Mouse (Mus musculus) spleen, adult 2 months (tissue): ENCODE measurements around the gene Gdnf. TPM values are rescaled to one million over a fixed set of nuclear protein-coding genes. Genes with fewer than 3 reads are reported as not detected.

Source experiments
- DNase-seq, 2 experiments: peaks; one replicate each; pipeline versions ENCODE4 v3.0.0 to v3.0.0-alpha.2; 2012 to 2021; ENCODE audit warnings: low spot score in 2 of 2, low read depth in 1 of 2
- H3K27ac ChIP-seq: fragments of 200-500 bp; 2 replicates; pipeline ENCODE4 v1.5.1; 2012; ENCODE audit warnings: low read length, inconsistent platforms; ENCODE audit not compliant: insufficient read depth
- H3K27me3 ChIP-seq: fragments of 200-500 bp; 2 replicates; pipeline ENCODE4 v1.6.1; 2012; ENCODE audit warnings: mild to moderate bottlenecking, moderate library complexity, low read length, inconsistent platforms; ENCODE audit not compliant: control insufficient read depth, insufficient read depth
- H3K36me3 ChIP-seq: fragments of 200-500 bp; 2 replicates; pipeline ENCODE4 v1.6.1; 2012; ENCODE audit warnings: mild to moderate bottlenecking, low read length, inconsistent platforms; ENCODE audit not compliant: control insufficient read depth, insufficient read depth
- H3K4me1 ChIP-seq: fragments of 200-500 bp; 2 replicates; pipeline ENCODE4 v1.6.1; 2011; ENCODE audit warnings: inconsistent platforms; ENCODE audit not compliant: control insufficient read depth, insufficient read depth, insufficient read length
- H3K4me3 ChIP-seq: fragments of 200-500 bp; 2 replicates; pipeline ENCODE4 v1.5.1; 2011; ENCODE audit warnings: mild to moderate bottlenecking, inconsistent platforms; ENCODE audit not compliant: insufficient read depth, insufficient read length; ENCODE audit errors: extremely low read depth
- CTCF ChIP-seq: fragments of 200-500 bp; IDR thresholded peaks from 2 replicates; pipeline ENCODE4 v1.5.1; 2011; ENCODE audit warnings: mild to moderate bottlenecking, inconsistent platforms; ENCODE audit not compliant: insufficient read depth, insufficient read length, insufficient replicate concordance; ENCODE audit errors: extremely low read depth
- POLR2A ChIP-seq: fragments of 200-500 bp; IDR thresholded peaks from 2 replicates; pipeline ENCODE4 v1.6.1; 2011; ENCODE audit warnings: low read depth, low read length, inconsistent platforms
- WGBS: fragments of 180-500 bp; shearing (Covaris S2); methylation state at CpG from one replicate; pipeline ENCODE4 v1.1.7; 2018; 5-methylcytosine and 5-hydroxymethylcytosine counted together
- polyA plus RNA-seq: library from polyadenylated mRNA; depleted of rRNA; stranded (reverse); fragments of >200 nt; gene quantifications from 2 replicates; pipeline ENCODE4 v1.2.3, GENCODE M21; 2012

Gene Gdnf
- polyA plus RNA-seq, 1 experiment = 0.09 TPM

DNA sequence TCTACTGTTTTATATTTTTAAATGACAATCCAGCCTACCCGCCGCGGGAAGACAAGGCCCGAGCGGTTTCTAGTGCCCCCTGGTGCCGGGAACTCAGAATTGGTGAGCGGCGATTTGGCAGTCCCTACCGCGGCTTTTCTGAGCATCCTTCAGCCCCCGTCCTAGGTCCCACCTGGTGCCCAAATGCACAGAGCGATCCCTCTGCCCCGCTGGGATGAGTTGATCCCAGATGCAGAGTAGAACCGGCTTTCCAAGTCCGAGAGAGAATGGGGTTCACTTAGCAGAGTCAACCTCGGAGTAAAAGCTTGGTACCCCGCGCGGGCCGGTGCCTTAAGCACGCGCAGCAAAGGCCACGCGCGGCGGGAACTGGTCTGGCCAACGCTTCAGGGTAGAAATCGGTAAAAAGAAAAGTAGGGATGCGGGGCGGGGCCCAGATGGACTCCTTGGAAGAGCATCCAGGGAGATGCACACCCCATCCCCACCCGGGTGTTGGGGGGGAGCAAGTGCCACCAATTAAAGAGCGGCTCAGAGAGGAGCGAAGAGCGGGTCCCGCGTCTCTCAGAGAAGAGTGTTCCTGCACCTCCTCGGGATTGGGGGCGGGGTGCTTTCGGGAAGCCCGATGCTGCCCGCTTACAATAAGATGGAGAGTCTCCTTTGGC lies 2.4 kb downstream of the Gdnf start:
- 5% methylated on average over 41 of the region's 41 CpGs for WGBS
- no peaks in the 10 kb centered on the region for H3K36me3 ChIP-seq
- peak overlapping the region; percentile 16; the same call in 1 of the 2 replicates for H3K4me3 ChIP-seq
- TF ChIP-seq POLR2A (no peak), CTCF (peak; percentile 4; the same call in 1 of the 2 replicates)
- H3K4me1 ChIP-seq = no peaks in the 10 kb centered on the region
- no peak for DNase-seq
- no peak overlapping the region for H3K27ac ChIP-seq
- peaks cover 32% of the 10 kb centered on the region for H3K27me3 ChIP-seq

DNA sequence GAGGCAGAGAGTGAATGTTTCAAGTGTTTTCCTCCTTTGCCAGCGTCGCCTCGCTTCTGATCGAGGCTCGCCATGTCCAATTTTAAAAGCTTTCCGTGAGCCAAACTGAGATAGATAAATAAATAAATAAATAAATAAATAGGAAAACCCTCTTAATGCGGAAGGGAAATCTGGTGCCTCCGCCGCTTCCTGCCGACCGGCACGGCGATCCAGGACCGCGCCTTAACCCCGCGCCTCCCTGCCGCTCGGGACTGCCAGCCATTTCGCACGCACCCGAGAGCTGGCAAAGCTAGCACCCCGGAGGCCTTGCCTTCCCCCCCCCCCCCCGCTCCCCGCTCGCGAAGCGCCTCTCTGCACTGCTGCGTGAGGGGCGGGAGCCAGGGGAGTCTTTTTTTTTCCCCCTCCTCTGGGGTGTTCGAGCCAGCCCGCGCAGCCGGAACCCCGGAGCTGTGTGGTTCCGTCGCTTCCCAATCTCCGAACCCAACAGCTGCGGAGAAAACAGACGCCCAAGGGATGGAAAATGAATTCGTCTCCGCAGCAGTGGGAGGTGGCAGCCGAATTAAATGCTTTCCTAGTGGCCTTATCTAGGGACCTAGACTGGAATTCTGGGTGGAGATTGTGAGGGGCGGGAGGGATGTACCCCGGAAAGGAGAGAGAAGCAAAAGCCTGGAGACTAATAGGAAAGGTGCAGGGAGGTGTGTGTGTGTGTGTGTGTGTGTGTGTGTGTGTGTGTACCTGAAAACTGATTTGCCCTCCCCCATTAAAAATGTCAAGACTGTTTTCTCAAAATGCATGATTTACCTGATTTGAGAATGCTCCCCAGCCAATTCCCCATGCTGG lies 3.1 kb downstream of the Gdnf start:
- no peaks in the 10 kb centered on the region for H3K4me1 ChIP-seq
- peaks cover 30% of the 10 kb centered on the region for H3K27me3 ChIP-seq
- WGBS = 4% methylated on average over 45 of the region's 45 CpGs
- DNase-seq = no peak
- H3K36me3 ChIP-seq = no peaks in the 10 kb centered on the region
- H3K27ac ChIP-seq = no peak overlapping the region
- no peak for TF ChIP-seq POLR2A
- no peak for TF ChIP-seq CTCF
- peak overlapping the region; percentile 16; the same call in 1 of the 2 replicates for H3K4me3 ChIP-seq

GRCm38 (mm10) chr15:7814371-7814680 lies 3.7 kb downstream of the Gdnf start:
- no peaks in the 10 kb centered on the region for H3K4me1 ChIP-seq
- DNase-seq = no peak
- TF ChIP-seq CTCF = no peak
- TF ChIP-seq POLR2A = no peak
- H3K27ac ChIP-seq = no peak overlapping the region
- H3K4me3 ChIP-seq = no peak overlapping the region
- H3K36me3 ChIP-seq = no peaks in the 10 kb centered on the region
- 19% methylated on average over 7 of the region's 7 CpGs for WGBS
- H3K27me3 ChIP-seq = peaks cover 30% of the 10 kb centered on the region

- no peaks in the 10 kb centered on the region for H3K36me3 ChIP-seq
- H3K27me3 ChIP-seq = peaks cover 30% of the 10 kb centered on the region
- H3K4me3 ChIP-seq = no peak overlapping the region
- WGBS = 10% methylated on average over 13 of the region's 13 CpGs
- TF ChIP-seq POLR2A = no peak
- no peak for TF ChIP-seq CTCF
- H3K4me1 ChIP-seq = no peaks in the 10 kb centered on the region
- no peak for DNase-seq
- H3K27ac ChIP-seq = no peak overlapping the region
Observed at GRCm38 (mm10) chr15:7814917-7815316, 4.3 kb downstream of the Gdnf start.

GRCm38 (mm10) chr15:7815521-7815944 lies 4.9 kb downstream of the Gdnf start:
- Histone ChIP-seq H3K27me3 (peaks cover 26% of the 10 kb centered on the region), H3K4me1 (no peaks in the 10 kb centered on the region), H3K36me3 (no peaks in the 10 kb centered on the region), H3K27ac (no peak overlapping the region), H3K4me3 (no peak overlapping the region)
- TF ChIP-seq CTCF (no peak), POLR2A (no peak)
- WGBS = 9% methylated on average over 36 of the region's 36 CpGs
- no peak for DNase-seq

DNA sequence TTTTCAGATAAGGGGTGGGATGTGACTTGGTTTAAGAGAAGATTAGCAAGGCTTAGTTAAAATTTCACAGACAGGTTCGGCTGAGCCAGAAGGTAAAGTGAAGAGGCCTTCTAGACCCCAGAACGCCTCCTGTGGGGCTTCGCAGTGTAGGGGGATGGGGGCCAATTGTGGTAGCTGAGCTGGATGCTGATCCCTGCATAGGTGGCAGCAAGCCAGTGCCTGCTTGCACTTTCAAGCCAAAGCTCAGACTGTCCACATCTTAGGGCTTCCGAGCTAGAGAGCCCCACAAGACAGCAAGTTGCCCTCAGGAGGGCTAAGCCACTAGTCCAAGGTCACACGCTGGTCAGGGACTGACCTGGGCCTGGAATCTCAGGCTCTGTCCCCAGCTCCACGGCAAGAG lies 13.2 kb downstream of the Gdnf start:
- 80% methylated on average over 6 of the region's 6 CpGs for WGBS
- Histone ChIP-seq H3K27ac (no peak overlapping the region), H3K4me1 (no peaks in the 10 kb centered on the region), H3K4me3 (no peak overlapping the region), H3K27me3 (no peaks in the 10 kb centered on the region), H3K36me3 (no peaks in the 10 kb centered on the region)
- DNase-seq = no peak
- no peak for TF ChIP-seq POLR2A
- no peak for TF ChIP-seq CTCF

DNA sequence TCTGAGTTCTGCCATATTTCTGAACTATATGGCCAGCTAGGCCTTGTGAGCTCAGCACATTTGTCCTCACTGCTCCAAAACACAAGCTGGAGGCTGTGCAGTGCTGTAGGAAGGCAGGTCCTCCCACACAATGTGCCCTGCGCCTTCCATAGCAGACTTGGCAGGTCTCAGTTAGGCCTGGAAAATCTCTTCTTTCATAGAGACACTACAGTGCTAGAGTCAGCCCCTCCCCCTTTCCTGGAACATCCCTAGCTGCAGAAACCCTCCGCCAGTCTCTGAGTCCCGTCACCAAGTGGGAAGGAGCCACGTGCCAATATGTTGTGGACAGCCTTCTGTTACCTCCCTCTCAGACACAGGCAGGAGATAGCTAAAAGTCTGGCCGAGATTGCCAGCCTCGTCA lies 14.9 kb downstream of the Gdnf start:
- no peak overlapping the region for H3K27ac ChIP-seq
- WGBS = 64% methylated on average over 6 of the region's 6 CpGs

More for the DNA sequence above, 14.9 kb downstream of the Gdnf start:
- no peak for DNase-seq
- H3K4me1 ChIP-seq = no peaks in the 10 kb centered on the region
- H3K4me3 ChIP-seq = no peak overlapping the region
- TF ChIP-seq CTCF (no peak), POLR2A (no peak)
- no peaks in the 10 kb centered on the region for H3K27me3 ChIP-seq
- no peaks in the 10 kb centered on the region for H3K36me3 ChIP-seq
